Mouse (Mus musculus) MEL (cell line): ENCODE measurements around the gene Ddx5.

Experiments
- CTCF ChIP-seq, 3 experiments: IDR thresholded peaks in 2 of 3; conservative IDR thresholded peaks in 1 of 3; 2 replicates each; pipeline ENCODE4 v1.5.1; 2011 to 2012; ENCODE audit warnings: low read length in 3 of 3, low read depth in 2 of 3, mild to moderate bottlenecking in 2 of 3, improper control_type of control experiment in 1 of 3, inconsistent platforms in 1 of 3, mixed read lengths in 1 of 3, moderate library complexity in 1 of 3; ENCODE audit not compliant: control insufficient read depth in 1 of 3, insufficient read depth in 1 of 3, poor library complexity in 1 of 3, severe bottlenecking in 1 of 3
- JUND ChIP-seq: IDR thresholded peaks from 2 replicates; pipeline ENCODE4 v1.6.1; 2011; ENCODE audit warnings: low read depth, mild to moderate bottlenecking, improper control_type of control experiment, low read length
- MAX ChIP-seq: IDR thresholded peaks from 2 replicates; pipeline ENCODE4 v1.6.1; 2011; ENCODE audit warnings: low read length, improper control_type of control experiment
- POLR2A ChIP-seq, 2 experiments: IDR thresholded peaks; 2 replicates each; pipeline ENCODE4 v1.6.1; 2011 to 2012; ENCODE audit warnings: low read length in 2 of 2, mild to moderate bottlenecking in 2 of 2, control low read depth in 1 of 2, improper control_type of control experiment in 1 of 2, low read depth in 1 of 2, moderate library complexity in 1 of 2; ENCODE audit not compliant: control insufficient read depth in 1 of 2, insufficient read depth in 1 of 2, poor library complexity in 1 of 2
- TBP ChIP-seq: IDR thresholded peaks from 2 replicates; pipeline ENCODE4 v1.8.0; 2011; ENCODE audit warnings: low read depth, low read length, improper control_type of control experiment

GRCm38 (mm10) chr11:106730714-106731113 is 58.3 kb downstream of the Ddx5 start:
- no peak for TF ChIP-seq CTCF (IDR thresholded peaks at IDR 0.05 in 2 of 3, conservative IDR thresholded peaks at IDR 0.05 in 1 of 3; ENCODE audit: control insufficient read depth in 1 of 3, insufficient read depth in 1 of 3, low read depth in 2 of 3, low read length in 3 of 3, poor library complexity in 1 of 3, severe bottlenecking in 1 of 3)
- no peak for TF ChIP-seq MAX
- TF ChIP-seq POLR2A (IDR thresholded peaks at IDR 0.05; ENCODE audit: control insufficient read depth in 1 of 2, insufficient read depth in 1 of 2, low read depth in 1 of 2, low read length in 2 of 2, poor library complexity in 1 of 2): no peak
- TF ChIP-seq JUND: no peak
- TF ChIP-seq TBP: no peak
